ENCODE assay signal across 13 mouse cellular contexts in the genomic region with DNA sequence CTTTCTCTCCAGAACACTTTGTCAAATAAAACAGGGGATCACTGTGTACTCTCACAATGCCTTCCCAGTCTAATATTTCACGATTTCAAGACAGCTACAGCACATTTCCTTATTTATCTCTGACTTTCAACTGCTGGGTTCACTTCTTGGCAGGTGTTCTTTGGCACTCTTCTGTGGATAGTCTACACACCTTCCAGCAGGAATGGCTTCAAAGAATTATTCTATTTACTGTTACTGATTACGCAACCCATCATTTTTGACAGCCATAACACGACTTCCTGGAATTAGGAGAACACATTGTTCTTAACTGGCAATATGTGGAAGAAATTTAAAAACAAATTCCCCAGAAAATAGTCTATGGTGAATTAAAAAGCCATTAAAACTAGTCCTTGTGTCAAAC.
"Had no signal": no experiment of that assay in that cellular context is flagged by ENCODE, and none has a peak within 500 bp of the region (broad histone marks: within the 10 kb centered on the region; RNA-seq: fewer than 3 reads in every experiment).

No protein-coding gene starts in this region.

- H3K9me3 ChIP-seq: limb, embryonic 15.5 days; midbrain, embryonic 10.5 days; neural tube, embryonic 15.5 days had no signal

- H3K27ac ChIP-seq: left cerebral cortex, adult 2 months; limb, embryonic 15.5 days; liver, embryonic 14.5 days; midbrain, embryonic 10.5 days; neural tube, embryonic 15.5 days had no signal

- H3K4me3 ChIP-seq: left cerebral cortex, adult 2 months; limb, embryonic 15.5 days; midbrain, embryonic 10.5 days; myocyte; neural tube, embryonic 15.5 days had no signal

- H3K4me1 ChIP-seq: limb, embryonic 15.5 days; midbrain, embryonic 10.5 days; neural tube, embryonic 15.5 days had no signal

- H3K27me3 ChIP-seq: limb, embryonic 15.5 days; neural tube, embryonic 15.5 days had no signal

- H3K4me2 ChIP-seq: limb, embryonic 15.5 days; neural tube, embryonic 15.5 days had no signal

- DNase-seq: kidney, adult 8-10 months; kidney, postnatal 25 days; lung, postnatal 4 days; midbrain, embryonic 14.5 days; right cerebral cortex, adult 18-20 months; right cerebral cortex, postnatal 25 days; thymus, postnatal 4 days had no signal

- H3K36me3 ChIP-seq: limb, embryonic 15.5 days; midbrain, embryonic 10.5 days; neural tube, embryonic 15.5 days had no signal

- H3K9ac ChIP-seq: limb, embryonic 15.5 days; liver, embryonic 14.5 days; neural tube, embryonic 15.5 days had no signal
